Mouse (Mus musculus): Measurements from ENCODE around the gene Fam19a2.

Gene Fam19a2

GRCm38 (mm10) chr10:123263876-123264309, at the start of gene Fam19a2:
TSS of gene Fam19a2 (plus strand) at chr10:123263996.
- peak in 1 of 2 experiments; percentile 10 for DNase-seq (ENCODE audit: low spot score in 2 of 2)

DNA sequence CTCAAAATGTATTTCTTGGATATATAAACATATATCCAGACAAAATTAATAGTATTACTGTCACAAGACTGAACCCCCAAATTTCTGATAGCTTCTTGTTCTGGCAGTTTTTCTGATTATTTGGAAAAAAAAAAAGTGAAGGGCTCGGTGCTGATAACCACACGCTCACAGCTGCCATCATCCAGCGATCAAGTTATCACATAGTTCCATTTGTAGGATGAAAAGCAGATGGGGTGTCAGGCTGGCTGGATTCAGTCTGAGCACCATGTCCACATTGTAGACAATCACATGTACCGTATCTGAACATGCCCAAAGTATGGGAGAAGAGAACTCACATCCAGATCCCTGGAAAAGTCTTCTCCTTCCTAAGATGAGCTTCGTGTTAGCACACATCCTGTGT, 41.0 kb upstream of the Fam19a2 start:
- no peak for DNase-seq (ENCODE audit: low spot score in 2 of 2)

GRCm38 (mm10) chr10:123229420-123229819, 34.4 kb upstream of the Fam19a2 start:
- DNase-seq (ENCODE audit: low spot score in 2 of 2), result no peak

GRCm38 (mm10) chr10:123248063-123248462, 15.7 kb upstream of the Fam19a2 start:
- no peak for DNase-seq (ENCODE audit: low spot score in 2 of 2)

DNA sequence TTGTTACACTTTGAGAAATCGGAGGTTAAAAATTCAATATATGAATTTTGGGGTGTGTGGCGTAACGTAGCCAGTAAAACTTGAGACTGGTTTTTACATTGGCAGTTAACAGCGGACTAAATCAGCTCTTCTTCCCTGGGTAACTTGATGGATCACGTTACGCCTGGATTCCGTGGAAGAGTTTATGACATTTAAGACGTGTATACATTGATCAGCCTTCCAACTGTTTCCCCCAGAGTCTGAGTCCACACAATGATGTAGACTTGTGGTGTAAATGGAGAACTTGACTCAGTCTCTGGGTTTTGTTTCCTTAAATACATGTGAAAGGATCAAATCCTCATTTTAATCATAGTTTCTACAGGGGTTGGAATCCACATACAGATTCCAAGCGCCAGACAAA, 11.9 kb upstream of the Fam19a2 start:
- no peak for DNase-seq (ENCODE audit: low spot score in 2 of 2)

GRCm38 (mm10) chr10:123254299-123254698, 9.5 kb upstream of the Fam19a2 start:
- no peak for DNase-seq (ENCODE audit: low spot score in 2 of 2)

GRCm38 (mm10) chr10:123255674-123256348, 8.0 kb upstream of the Fam19a2 start:
- no peak for DNase-seq (ENCODE audit: low spot score in 2 of 2)

DNA sequence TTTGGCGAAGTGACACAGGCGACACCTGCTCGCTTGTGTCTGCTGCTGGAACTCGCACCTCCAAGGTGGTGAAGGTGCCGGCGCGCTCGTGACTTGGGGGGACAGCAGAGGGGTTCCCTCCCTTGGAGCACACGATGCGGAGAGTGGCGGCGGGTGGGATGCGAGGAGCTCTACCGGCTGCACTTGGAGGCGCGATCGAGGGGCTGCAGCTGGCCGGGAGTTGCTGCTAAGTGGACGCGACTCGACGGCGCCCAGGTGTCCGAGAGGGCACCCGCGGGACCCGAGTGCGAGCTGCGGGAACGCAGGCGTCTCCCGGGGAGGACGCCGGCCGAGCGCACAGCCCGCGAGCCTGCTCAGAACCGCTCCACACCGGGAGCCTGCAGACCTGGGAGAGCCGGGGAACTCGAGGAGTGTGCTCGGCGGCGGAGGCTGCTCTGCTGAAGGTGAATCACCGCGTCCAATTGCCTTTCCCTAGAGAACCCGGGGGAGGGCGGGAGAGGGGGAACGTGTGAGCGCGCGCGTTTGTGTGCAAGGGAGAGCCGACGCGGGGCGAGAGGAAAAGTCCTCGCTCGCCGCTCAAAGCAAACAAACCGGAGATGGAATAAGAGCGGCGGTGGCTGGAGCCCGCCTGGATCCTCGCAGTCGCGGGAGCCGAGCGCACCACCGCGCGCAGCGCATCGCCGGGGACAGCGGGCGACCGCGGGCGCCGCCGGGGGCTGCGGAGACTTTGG, 830 bp downstream of the Fam19a2 start:
- DNase-seq (ENCODE audit: low spot score in 2 of 2), result no peak

DNA sequence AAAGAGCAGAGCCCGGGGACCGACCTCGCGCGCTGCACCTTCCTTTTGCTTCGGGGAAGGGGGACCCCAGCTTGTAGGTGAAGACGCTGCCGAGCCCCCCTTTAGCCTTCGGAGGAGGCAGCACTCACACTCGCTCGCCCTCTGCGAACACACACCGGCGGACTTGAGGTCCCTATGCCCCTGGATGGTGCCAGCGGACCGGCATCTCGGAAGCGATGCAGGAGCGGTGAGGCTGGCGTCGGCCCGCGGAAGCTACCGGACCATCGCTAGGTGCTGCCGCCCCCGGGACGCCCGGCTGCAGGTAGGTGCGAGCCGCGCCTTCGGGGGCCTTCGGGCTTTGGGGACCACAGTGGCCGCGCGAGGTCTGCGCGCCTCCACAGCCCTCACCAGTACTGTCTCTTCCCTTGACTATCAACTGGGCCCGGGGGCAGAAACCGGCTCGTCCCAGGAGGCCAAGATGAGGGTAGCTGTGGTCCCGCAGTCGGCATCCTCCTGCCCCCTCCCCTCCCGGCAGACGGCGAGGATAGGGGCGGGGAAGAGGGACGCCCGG, 1.5 kb downstream of the Fam19a2 start:
- DNase-seq (ENCODE audit: low spot score in 2 of 2), result no peak

DNA sequence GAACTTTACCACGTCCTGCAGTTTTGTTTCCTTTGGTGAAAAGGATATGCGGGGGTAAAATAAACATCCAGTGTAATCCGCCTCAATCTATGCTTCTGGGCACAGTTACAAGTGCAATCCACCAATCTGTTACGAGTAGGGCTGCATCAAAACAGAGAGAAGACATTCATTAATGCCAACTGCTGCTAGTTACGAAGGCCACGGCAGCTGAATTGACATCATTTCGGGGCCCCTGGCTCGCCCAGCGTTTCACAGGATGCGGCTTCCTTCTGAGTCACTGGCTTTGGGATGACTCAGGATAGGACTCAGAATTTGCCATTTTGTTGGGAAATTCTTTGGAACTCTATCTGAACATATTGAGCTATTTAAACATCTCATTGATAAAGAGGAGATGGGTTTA, 4.8 kb downstream of the Fam19a2 start:
- no peak for DNase-seq (ENCODE audit: low spot score in 2 of 2)

- DNase-seq (ENCODE audit: low spot score in 2 of 2), result no peak
These were observed 10.8 kb downstream of the Fam19a2 start for GRCm38 (mm10) chr10:123274554-123274953.

DNA sequence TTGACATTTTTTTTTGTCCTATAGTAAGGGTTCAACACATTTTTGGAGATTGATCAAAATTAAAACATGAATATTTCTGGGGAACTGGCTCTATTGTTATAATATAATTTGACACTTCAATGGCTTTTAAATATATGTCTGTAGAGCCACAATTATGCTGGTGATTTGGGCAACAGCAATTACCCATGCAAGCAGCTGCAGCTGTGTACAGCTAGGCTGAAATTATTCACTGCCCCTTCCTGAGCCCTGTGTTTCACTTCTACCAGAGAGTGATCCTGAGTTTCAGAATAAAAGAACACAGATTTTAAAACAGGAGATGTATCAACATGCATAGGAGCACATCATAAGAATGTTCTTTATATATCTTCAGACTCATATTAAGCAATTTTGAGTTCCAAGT, 43.5 kb downstream of the Fam19a2 start:
- DNase-seq (ENCODE audit: low spot score in 2 of 2), result no peak

GRCm38 (mm10) chr10:123326271-123326670, 62.5 kb downstream of the Fam19a2 start:
- no peak for DNase-seq (ENCODE audit: low spot score in 2 of 2)

- DNase-seq (ENCODE audit: low spot score in 2 of 2), result no peak
These were observed 77.5 kb downstream of the Fam19a2 start for GRCm38 (mm10) chr10:123341280-123341679.

GRCm38 (mm10) chr10:123342591-123343236, 78.9 kb downstream of the Fam19a2 start:
- DNase-seq (ENCODE audit: low spot score in 2 of 2), result no peak

- DNase-seq (ENCODE audit: low spot score in 2 of 2), result no peak
These were observed 82.5 kb downstream of the Fam19a2 start for GRCm38 (mm10) chr10:123346301-123346700.

- no peak for DNase-seq (ENCODE audit: low spot score in 2 of 2)
These were observed 89.9 kb downstream of the Fam19a2 start for GRCm38 (mm10) chr10:123353667-123354066.

DNA sequence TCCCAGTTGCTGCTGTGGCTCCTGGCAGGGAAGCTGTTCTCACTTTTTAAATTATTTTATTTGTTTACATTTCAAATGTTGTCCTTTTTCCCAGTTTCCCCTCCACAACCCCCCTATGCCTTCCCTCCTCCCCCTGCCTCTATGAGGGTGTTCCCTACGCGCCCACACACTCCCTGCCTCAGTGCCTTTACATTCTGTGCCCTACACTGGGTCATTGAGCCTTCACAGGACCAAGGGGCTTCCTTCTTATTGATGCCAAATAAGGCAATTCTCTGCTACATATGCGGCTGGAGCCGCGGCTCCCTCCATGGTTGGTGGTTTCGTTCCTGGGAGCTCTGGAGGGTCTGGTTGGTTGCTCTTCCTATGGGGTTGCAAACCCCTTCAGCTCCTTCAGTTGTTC, 93.2 kb downstream of the Fam19a2 start:
- DNase-seq (ENCODE audit: low spot score in 2 of 2), result no peak

- DNase-seq (ENCODE audit: low spot score in 2 of 2), result no peak
These were observed 96.7 kb downstream of the Fam19a2 start for GRCm38 (mm10) chr10:123360492-123360891.

- no peak for DNase-seq (ENCODE audit: low spot score in 2 of 2)
These were observed 100.8 kb downstream of the Fam19a2 start for GRCm38 (mm10) chr10:123364628-123365027.

- no peak for DNase-seq (ENCODE audit: low spot score in 2 of 2)
These were observed 103.5 kb downstream of the Fam19a2 start for GRCm38 (mm10) chr10:123367152-123367864.

DNA sequence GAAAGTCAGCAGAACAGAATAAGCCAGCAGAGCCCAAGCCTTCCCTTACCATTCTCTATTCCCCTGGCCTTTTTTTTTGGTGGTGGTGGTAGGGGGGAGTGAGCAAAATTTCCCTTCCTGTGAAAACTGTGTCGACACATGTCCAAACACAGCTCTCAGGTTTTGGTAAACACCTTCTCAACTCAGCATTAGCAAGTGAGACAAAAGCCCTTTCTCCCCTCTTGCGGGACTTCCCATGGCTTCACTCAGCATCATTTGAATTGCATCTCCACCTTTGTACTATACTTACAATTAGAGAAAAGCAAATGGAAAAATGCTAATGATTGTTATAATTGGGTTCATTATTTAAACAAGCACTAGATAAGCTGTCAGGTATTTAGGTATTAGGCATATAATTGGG, 119.5 kb downstream of the Fam19a2 start:
- DNase-seq (ENCODE audit: low spot score in 2 of 2), result no peak

All from heart, adult 9 months (tissue).